Mouse (Mus musculus) heart, postnatal 0 days (tissue): ENCODE measurements around the gene Slco1a6.

Experiments used
- CTCF ChIP-seq: IDR thresholded peaks from 2 replicates; pipeline ENCODE4 v1.5.1; 2016; ENCODE audit warnings: antibody characterized with exemption, control low read depth, low read depth
- EP300 ChIP-seq: IDR thresholded peaks from 2 replicates; pipeline ENCODE4 v1.6.1; 2016; ENCODE audit warnings: antibody characterized with exemption, low read depth

DNA sequence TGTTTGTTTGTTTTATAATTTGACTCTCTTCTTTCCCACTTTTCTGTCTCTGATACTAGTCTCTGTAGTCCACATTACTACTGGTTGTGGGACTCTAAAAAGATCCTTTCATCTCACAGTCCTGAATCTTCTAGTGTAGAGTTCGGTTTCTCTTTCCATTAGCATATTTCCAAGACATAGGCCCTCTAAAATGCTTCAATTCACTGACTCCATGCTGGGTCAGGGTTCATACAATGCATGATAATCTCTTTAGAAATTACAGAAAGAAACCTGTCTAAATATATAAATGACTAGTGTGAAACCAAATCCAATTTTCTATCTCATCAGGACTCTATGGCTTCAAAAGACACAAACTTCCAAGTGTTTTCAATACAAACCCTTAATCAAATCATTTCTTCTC lies 160.6 kb downstream of the Slco1a6 start:
- no peak for TF ChIP-seq CTCF
- no peak for TF ChIP-seq EP300
